Mouse (Mus musculus): ENCODE results near the gene Nhlh2.

Gene Nhlh2

DNA sequence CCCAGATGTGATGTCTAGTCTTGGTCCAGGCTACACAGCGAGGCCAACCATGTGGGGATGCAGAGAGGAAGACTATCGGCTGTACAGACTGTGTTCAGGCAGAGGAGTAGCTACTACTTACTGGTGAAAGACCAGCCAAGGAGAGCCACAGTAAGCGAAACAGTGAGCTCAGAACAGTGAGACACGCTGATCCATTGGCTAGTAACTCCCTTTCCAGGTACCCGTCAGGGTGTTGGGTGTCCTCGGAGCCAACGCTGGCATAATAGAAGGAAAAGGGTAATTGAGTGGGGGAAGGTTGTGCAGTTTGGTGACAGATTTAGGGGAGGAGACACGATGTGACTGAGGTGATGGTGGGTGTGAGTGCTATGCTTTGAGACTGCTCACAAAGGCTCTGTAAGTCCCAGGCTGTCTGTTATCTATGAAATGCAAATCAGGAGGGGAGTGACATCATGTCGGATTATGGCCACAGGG, 15.1 kb downstream of the Nhlh2 start:
- DNase-seq (ENCODE audit: extremely low spot score), result no peak

DNA sequence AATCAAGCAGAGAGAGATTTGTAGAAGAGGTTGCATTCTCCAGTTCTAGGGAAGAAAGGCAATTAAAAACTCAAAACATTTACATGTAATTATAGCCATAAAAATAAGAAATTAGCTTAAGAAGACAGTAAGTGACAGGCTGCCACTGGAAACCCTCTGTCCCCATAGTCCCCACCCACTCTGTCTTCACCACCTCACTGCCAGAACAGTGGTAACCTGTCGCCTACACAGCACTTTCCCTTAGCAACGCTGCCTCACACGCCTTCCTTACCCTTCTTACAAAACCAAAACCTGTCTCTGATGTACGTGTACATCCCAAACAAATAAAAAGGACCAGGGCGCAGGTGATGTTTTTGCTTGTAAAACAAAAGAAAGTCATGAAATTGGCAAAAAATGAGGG, 15.8 kb downstream of the Nhlh2 start:
- DNase-seq (ENCODE audit: extremely low spot score), result no peak

DNA sequence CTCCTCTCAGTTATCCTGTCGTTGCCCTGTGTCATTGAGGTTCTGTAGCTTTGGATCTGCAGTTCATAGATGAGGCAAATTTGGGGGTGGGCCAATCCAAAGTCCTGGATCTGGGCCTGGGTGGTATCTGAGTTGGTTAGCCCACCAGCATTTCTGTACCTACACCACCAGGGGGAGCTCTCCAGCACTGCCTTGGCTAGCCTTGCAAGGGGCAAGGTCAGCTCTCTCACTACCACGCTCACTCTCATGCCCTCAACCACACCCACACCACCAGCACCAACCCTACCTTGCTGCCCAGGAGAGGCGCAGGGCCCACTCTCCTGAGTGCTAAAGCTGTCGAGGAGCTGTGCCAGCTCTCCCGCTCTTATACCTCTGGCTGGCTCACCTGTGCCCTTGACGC, 18.0 kb downstream of the Nhlh2 start:
- DNase-seq (ENCODE audit: extremely low spot score), result peak; percentile 34

DNA sequence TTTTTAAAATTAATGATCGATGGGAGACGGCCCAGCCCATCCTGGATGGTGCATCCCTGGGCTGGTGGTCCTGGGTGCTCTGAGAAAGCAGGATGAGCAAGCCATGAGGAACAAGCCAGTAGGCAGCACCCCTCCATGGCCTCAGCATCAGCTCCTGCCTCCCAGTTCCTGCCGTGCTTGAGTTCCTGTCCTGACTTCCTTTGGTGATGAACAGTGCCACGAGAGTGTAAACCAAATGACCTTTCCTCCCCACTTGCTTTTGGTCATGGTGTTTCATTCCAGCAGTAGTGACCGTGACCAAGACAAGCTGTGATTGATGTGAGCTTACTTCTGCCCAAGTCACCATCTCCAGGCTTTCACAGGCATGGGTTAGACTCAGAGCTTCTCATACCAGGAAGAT, 27.9 kb downstream of the Nhlh2 start:
- DNase-seq (ENCODE audit: extremely low spot score), result no peak

DNA sequence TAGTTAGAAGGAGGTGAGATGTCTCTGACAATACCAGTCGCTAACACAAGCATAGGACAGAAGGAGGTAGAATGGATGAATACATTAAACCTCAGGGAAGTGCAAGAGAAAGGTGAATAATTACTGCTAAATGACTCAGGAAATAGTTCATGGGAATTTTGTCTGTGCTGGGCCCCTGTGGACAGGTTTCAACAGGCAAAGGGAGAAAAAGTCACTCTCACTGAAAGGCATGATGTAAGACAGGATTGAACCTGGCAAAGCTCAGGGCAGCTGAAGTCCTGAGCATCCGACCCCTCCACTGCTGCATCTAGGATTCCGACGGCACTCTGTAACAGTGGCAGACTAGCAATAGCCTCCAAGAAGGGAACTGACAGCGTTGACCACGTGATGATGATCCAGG, 28.7 kb downstream of the Nhlh2 start:
- DNase-seq (ENCODE audit: extremely low spot score), result no peak

DNA sequence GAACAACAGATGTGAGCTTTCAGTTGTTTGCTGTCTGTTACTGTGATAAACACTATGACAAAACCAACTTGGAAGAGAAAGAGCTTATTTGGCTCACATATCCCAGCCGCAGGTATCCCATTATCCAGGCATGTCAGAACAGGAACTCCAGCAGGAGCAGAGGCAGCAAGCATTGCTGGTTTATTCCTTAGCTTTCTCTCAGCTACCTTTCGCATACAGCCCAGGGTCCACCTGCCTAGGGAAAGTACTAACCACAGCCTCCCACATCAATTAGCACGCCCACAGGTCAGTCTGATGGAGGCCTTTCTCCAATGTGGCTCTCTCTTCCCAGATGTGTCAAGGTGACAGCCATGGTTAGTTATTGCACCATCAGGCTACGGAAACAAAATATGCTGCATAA, 31.8 kb downstream of the Nhlh2 start:
- no peak for DNase-seq (ENCODE audit: extremely low spot score)

DNA sequence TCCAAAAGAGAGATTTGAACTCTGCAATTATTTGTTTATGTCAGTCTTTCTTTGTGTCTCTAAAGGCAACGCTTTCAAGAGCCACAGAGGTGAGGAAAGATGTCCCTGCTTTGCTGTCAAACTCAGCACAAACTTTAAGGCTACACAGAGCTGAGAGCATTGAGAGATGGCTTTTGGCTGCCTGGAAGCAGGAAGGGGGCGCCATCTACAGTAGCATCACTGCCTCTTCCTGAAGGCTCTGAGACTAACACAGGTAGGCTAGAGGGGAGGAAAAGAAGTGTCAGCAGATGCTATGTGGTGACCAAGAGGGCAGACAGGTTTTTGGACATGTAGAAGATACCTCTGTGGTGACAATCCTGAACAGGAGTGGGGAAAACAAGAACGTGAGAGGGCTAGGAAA, 35.2 kb downstream of the Nhlh2 start:
- no peak for DNase-seq (ENCODE audit: extremely low spot score)

DNA sequence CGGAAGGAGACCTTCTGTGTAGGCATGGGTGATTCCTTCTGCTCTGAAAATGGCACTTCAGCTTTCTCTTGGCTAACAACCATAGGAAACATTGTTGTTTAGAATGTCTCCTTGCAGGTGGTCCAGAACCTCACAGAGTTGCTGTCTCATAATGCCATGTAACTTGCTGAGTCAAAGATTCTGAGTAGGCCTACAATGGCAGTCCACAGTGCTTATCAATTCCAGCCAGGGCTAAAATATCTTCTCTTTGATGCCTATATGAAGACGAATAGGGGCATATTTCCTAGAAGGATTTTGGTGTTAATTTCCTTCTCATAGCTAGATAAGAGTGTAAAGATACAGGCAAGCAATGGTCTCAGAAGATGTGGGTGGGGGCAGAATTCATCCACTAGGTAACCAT, 37.7 kb downstream of the Nhlh2 start:
- no peak for DNase-seq (ENCODE audit: extremely low spot score)

DNA sequence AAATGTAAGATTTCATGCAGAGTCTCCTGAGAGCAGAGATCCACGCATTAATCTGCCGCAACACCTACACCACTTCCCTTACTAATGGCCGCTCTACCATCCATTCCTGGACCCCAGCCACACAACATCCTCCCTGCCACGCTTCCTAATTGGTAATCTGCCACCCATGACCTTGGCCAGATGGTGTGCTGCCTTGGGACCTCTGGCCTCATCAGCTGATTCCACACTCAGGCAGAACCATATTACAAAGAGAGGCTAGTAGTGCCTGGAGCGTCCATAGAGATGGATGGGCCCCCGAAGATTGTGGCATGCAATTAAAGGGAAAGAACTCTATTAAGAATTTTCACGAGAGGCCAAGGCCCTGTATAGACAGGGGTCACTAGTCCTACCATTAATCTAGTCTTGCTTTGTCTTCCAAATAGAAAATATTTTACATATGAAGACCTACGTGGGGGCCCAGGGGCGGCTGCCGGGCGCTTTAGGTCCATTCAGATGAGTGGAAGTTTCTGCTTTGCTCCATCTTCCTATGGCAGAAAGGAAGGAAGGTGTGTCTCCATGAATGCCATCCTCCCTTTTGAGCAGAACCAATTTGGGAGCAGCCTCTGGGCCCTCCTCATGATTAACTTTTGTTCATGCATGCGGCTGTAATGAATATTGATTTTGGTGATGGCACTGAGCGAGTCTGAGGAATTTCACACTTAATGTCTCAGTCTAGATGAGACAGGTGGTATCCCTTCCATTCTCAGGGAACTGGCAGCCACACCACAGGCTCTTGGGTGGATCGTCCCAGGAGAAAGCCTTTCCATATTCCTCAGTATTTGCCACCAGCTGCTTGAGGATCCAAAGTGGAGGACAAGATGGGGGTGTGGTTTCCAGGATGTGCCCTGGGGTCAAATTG, 39.6 kb downstream of the Nhlh2 start:
- DNase-seq (ENCODE audit: extremely low spot score), result no peak

DNA sequence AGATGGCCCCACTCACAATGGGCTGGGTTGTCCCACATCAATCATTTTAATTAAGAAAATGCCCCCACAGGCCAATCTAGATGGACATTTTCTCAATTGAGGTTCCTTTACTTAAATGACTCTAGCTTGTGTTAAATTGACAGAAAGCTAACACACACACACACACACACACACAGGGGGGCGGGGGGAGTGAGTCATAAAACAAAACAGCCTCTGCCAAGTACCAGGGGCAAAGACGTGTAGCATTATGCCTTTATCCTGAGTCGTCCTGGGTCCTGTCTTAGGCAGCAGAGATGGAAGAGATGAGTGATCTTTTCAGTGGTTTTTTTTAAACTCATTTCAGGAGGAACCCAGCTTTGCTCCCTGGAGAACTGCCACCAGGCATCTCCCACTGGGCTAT, 42.2 kb downstream of the Nhlh2 start:
- DNase-seq (ENCODE audit: extremely low spot score), result no peak

DNA sequence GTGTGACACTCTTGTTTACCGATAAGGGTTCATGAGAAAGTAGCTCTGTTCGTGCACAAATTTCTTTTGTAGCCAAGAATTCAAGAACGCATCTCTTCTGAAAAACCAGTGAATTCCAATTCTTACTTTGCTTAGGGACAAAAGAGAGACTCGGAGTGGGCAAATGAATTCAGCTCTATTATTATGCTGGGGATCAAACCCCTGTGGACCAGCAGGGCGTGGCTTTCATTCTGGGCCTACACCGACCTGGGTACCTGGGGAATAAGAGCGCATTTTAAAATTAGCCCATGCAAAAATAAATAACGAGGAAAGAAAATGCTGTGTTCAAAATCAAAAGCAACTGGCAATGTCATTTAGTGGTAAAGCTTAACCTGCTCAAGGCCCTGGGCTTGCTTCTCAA, 43.4 kb downstream of the Nhlh2 start:
- no peak for DNase-seq (ENCODE audit: extremely low spot score)

DNA sequence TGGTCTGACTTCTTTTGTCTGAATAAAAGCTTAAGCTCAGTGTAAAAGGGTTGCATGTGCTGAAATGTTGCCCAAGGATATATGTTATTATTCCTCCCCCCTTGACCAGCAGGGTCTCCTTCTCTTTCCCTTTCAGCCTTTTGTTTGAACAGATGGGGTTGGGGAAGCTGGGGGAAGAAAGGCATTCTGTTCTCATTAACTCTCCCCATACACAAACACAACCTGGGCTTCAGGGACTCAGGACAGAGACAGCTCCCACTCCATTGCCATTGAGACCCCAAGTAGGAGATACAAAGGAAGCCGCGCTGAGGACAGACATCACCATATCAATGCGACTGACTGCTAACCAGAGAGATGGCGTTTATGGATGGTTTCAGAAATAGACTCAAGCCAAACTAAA, 46.0 kb downstream of the Nhlh2 start:
- DNase-seq (ENCODE audit: extremely low spot score), result peak; percentile 39

DNA sequence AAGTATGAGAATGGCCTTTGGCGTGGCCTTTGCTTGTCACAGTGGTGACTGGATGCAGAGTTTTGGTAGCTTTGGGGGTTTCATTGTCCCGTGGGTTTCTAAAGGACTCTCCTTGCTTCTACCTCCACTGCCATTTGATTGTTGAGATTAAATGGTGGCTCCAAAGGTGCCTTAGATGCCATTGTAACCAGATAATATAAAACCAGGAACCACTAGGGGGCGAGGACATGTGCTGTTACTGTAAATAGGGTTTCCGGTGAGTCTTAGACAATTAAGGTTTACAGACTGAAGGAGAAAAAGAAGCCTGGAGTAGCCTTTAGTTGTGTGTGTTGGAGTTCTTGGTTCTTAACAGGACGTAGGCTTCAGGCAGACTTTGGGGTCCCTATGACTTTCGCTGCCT, 50.2 kb downstream of the Nhlh2 start:
- no peak for DNase-seq (ENCODE audit: extremely low spot score)

DNA sequence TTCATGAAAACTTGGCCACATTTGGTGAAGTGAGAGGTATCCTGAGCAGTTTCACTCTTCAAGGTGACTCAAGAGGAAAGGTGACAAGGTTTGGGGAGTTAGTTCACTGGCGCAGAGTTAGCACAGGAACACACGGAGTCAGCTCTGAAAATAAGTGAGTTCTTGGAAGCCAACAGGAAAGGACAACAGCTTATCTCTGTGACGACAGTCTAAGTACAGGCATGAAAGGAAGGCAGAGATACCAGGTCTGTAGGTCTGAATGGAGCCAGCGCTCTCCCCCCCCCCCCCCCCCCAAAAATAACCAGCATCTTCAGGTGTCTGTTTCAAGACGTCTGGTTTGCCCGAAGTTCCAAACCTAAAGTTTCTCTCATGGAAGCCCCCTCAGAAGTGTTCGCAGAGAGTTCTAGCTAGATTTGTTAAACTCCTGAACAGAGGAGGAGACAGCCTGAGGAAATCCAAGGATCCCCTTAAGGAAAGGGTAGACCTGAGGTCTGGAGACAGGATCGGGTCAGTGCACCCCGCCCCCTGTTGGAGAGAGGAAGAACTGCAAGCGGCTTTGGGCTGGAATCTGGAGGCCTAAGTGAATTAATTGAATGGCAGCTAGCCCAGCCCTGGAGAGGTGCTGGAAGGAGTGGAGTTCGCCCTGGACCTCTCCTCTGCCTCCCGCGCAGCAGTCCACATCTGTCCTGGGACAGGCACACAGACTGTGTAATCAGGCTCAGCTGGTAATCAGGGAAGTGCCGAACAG, 52.2 kb downstream of the Nhlh2 start:
- peak; percentile 76 for DNase-seq (ENCODE audit: extremely low spot score)

DNA sequence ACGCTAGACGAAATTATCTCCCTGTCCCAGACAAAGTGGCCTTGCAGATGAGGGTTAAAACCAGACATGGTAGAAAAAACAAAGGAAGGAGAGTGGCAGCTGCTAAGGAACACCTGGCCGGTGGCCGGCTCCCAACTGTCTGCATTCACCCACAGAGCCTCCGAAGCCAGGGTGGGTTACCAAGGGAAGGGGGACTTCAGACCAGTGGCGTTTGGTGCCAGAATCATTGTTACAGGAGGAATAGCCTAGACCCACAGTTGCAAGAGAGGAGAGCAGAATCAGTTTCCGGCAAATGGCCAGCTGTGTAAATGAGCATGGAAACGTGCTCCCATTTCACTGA, 52.8 kb downstream of the Nhlh2 start:
- no peak for DNase-seq (ENCODE audit: extremely low spot score)

DNA sequence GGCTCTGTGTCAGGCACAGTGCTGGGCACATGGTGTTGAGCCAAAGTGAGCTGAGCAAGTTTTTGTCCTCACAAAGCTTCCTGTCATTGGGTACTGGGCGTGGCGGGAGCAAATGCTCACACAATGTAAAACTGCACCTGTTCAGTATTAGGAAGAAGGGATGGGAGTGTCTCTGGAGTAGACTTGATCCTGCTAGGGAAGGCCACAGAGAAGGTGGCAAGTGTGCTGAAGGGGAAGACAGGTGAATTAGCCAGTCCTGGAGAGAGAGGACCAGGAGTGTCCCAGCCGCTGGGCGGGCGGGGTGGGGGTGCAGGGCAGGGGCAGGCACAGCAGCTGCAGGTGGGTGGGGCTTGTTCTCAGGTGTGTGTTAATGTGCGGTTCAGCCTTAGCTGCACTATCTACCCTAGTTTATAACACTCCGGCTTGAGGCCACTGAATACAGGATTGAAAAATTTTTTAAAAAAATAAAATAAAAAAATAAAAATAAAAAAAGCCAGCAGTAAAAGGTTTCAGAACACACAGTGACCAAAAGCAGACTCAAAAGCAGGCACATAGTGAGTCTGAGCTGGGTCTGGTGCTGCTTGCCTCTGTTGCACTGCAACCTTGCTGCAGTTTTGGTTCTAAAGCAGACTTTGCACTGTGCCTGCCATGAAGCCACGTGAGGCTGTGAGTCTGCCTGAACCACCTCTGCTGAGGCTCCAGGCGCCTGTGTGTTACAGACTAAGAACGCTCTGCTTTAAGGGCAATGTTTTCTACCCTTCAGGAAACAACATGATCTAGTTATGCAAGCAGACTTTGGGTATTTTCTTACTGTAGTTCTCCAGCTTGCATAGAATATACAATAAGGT, 53.6 kb downstream of the Nhlh2 start:
- DNase-seq (ENCODE audit: extremely low spot score), result no peak

DNA sequence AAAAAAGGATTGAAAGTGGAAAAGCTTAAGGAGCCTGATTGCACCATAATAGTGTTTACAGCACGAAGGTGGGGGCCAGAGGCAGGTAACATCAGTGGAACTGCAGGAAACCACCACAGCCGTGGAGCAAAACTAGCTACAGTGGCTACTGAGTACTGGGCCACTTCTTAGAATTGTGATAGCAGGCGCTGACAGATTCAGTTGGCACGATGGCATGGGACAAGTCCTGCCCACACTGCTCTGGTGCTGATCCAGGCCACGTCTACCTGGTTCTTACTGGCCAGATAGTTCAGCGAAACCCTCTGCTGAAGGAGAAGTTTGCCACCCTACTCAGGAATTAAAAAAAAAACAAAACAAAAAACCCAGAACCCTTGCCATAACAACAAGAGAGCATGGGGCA, 54.7 kb downstream of the Nhlh2 start:
- no peak for DNase-seq (ENCODE audit: extremely low spot score)
